Mouse (Mus musculus) stomach, embryonic 14.5 days (tissue): ENCODE results near the gene Gm20388. TPM values are rescaled to one million over a fixed set of nuclear protein-coding genes. Genes with fewer than 3 reads are reported as not detected.

Experiments
- ATAC-seq: fragments of 200-750 bp; cut with Nextera tagmentation; 2 replicates; pipeline ENCODE4 v1.8.0; 2017; ENCODE audit warnings: low read depth, moderate TSS enrichment; ENCODE audit not compliant: insufficient number of reproducible peaks, insufficient read depth, low FRiP score
- H3K27ac ChIP-seq: fragments of 300-500 bp; sonication (generic); 2 replicates; pipeline ENCODE4 v1.5.1; 2014; ENCODE audit warnings: mild to moderate bottlenecking, low read length, moderate library complexity, mixed read lengths
- H3K27me3 ChIP-seq: fragments of 300-500 bp; sonication (generic); 2 replicates; pipeline ENCODE4 v1.6.1; 2014; ENCODE audit warnings: low read length, control low read depth, mixed read lengths; ENCODE audit not compliant: control insufficient read depth, insufficient read depth
- H3K36me3 ChIP-seq: fragments of 300-500 bp; sonication (generic); 2 replicates; pipeline ENCODE4 v1.6.1; 2014; ENCODE audit warnings: mild to moderate bottlenecking, control low read depth, low read length, moderate library complexity, mixed read lengths; ENCODE audit not compliant: control insufficient read depth, insufficient read depth
- H3K4me1 ChIP-seq: fragments of 300-500 bp; sonication (generic); 2 replicates; pipeline ENCODE4 v1.6.1; 2014; ENCODE audit warnings: low read length, control low read depth, mixed read lengths; ENCODE audit not compliant: control insufficient read depth, insufficient read depth
- H3K4me2 ChIP-seq: fragments of 300-500 bp; sonication (generic); replicated peaks from 2 replicates; pipeline ENCODE4 v1.6.1; 2014; ENCODE audit warnings: low read depth, low read length, control low read depth
- H3K4me3 ChIP-seq: fragments of 300-500 bp; sonication (generic); 2 replicates; pipeline ENCODE4 v1.5.1; 2014; ENCODE audit warnings: low read depth, low read length, control low read depth
- H3K9ac ChIP-seq: fragments of 300-500 bp; sonication (generic); replicated peaks from 2 replicates; pipeline ENCODE4 v1.6.1; 2014; ENCODE audit warnings: low read depth, mild to moderate bottlenecking, control low read depth, low read length, moderate library complexity, mixed read lengths
- H3K9me3 ChIP-seq: fragments of 300-500 bp; sonication (generic); 2 replicates; pipeline ENCODE4 v1.6.1; 2016; ENCODE audit warnings: low read depth, low read length, control low read depth; ENCODE audit not compliant: control insufficient read depth
- WGBS: fragments of 180-500 bp; shearing (Covaris S2); extraction: QIAGEN DNeasy Blood & Tissue Kit; methylation state at CpG from one replicate; pipeline ENCODE4 v1.1.7; 2014; 5-methylcytosine and 5-hydroxymethylcytosine counted together
- polyA plus RNA-seq: library from polyadenylated mRNA; unstranded; fragments of >200 nt; fragmentation: Nextera tagmentation; extraction: Ambion mirVana; gene quantifications from 2 replicates; pipeline ENCODE4 v1.2.1, GENCODE M21; 2014

Gm20388 gene
- polyA plus RNA-seq, 1 experiment from 2014 or later = 11.4 TPM

DNA sequence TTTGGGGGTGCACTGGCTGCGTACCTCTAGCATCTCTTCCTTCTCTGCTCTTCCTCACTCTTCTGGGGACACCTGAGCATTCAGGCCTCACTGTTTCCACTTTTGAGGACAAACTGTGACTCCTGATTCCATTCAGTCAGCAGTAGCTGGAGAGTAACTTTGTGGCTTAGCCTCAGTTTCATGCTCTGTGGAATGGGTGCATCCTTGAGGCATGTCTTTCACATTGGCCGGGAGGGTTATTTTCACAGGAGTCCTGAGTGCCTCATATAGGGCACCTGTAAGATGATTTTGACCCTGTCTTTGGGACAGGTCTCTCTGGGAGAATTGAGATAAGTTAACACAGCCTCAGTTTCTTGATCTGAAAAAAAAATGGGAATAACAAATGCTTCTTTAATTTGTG is 1212.5 kb downstream of the Gm20388 start:
- WGBS = 88% methylated on average over 2 of the region's 2 CpGs
- H3K9ac ChIP-seq = no peak overlapping the region
- peaks cover 50% of the 10 kb centered on the region for H3K27me3 ChIP-seq
- H3K9me3 ChIP-seq = no peaks in the 10 kb centered on the region
- no peak overlapping the region for H3K4me2 ChIP-seq
- no peak overlapping the region for H3K27ac ChIP-seq
- no peaks in the 10 kb centered on the region for H3K36me3 ChIP-seq
- no peak overlapping the region for H3K4me3 ChIP-seq
- H3K4me1 ChIP-seq = peaks cover 14% of the 10 kb centered on the region; the same call in 1 of the 2 replicates
- ATAC-seq = no peak

DNA sequence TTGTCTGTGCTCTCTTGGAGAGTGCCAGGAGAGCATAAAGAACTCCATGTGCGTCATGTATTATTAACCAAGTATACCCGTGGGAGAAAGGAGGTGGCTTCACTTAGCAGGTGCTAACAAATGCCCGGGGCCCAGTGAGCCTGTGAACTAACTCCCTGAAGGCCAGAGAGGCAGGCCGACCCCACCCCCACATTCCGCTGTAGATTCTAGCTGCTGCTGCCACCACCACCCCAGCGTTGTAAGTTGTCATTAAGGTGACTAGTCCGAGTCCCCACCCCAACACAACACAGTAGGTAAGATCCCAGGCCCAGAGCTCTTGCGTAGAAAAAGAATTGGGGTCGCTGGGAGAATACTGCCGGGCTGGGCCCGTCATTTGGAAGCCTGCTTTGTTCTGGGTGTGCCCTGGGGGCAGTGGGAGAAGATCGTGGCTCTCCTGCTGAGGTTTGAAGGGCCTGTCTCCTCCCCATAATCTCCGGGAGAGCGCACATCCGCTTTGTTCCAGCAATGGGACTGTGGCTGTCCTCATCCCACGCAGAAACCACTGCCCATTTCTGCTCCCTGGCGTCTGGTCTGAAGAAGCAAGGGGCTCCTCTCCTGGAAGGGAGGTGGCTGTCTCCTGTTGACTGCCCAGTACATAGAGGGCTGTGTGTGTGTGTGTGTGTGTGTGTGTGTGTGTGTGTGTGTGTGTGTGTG is 1214.1 kb downstream of the Gm20388 start:
- no peak overlapping the region for H3K27ac ChIP-seq
- no peaks in the 10 kb centered on the region for H3K36me3 ChIP-seq
- H3K27me3 ChIP-seq = peaks cover 44% of the 10 kb centered on the region
- H3K9me3 ChIP-seq = no peaks in the 10 kb centered on the region
- peak overlapping the region; percentile 60 for H3K4me2 ChIP-seq
- 12% methylated on average over 17 of the region's 17 CpGs for WGBS
- peaks cover 14% of the 10 kb centered on the region; the same call in 1 of the 2 replicates for H3K4me1 ChIP-seq
- no peak; the same call in 1 of the 2 replicates for ATAC-seq
- H3K4me3 ChIP-seq = no peak overlapping the region
- no peak overlapping the region for H3K9ac ChIP-seq

DNA sequence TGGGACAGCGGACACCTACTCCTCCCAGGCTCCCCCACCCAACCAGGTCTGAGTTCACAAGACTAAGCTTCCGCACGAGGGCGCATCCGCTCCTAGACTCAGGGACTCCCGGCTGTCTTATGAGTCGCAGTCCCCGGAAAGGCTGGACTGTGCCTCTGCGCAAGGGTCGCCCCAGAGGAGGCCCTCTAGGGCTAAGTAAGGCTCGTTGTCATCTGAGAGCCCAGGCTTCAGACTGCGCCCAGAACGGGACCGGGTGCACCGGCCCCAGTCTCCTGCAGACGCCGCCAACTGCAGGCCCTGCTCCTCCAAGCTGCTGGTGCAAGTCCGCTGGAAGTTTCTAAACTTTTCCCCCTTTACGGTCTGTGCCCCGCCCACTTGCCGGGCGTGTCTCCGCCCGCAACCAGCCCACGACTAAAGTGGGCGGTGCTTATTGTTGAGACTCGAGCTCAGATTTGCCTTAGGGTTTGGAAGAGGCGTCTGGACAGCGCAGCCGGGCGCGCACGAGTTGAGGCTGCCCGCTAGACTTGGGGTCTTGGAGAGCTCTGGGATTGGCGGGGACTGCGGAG is 1214.8 kb downstream of the Gm20388 start:
- peak overlapping the region; percentile 60 for H3K4me2 ChIP-seq
- H3K27ac ChIP-seq = peak overlapping the region; percentile 66; the same call in 1 of the 2 replicates
- no peaks in the 10 kb centered on the region for H3K36me3 ChIP-seq
- H3K4me1 ChIP-seq = peaks cover 14% of the 10 kb centered on the region; the same call in 1 of the 2 replicates
- no peaks in the 10 kb centered on the region for H3K9me3 ChIP-seq
- no peak overlapping the region for H3K9ac ChIP-seq
- peaks cover 37% of the 10 kb centered on the region for H3K27me3 ChIP-seq
- WGBS = under 1% methylated on average over 35 of the region's 36 CpGs
- H3K4me3 ChIP-seq = peak overlapping the region; percentile 24
- ATAC-seq = peak; percentile 75

DNA sequence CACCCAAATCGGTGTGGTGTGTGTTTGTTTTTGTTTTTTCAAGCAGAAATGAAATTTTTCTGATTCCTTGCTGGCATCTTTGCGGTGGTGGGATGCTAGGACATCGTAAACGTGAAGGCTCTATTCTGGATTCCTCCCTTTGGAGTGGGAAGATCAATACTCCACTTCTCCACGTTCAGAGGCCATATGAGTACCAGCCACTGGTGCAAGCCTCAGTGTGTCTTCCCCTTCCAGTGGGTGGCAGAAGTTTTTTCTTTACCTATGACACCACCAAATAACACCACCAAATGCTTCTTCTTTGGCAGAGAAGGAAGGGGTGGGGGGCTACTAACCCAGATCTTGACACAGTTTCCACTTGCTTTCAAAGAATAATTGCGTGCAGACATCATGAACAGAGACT is 1215.5 kb downstream of the Gm20388 start:
- H3K9ac ChIP-seq = no peak overlapping the region
- no peak overlapping the region for H3K27ac ChIP-seq
- H3K4me2 ChIP-seq = peak overlapping the region; percentile 60
- no peak for ATAC-seq
- H3K9me3 ChIP-seq = no peaks in the 10 kb centered on the region
- peak overlapping the region; percentile 24 for H3K4me3 ChIP-seq
- peaks cover 35% of the 10 kb centered on the region for H3K27me3 ChIP-seq
- no peaks in the 10 kb centered on the region for H3K36me3 ChIP-seq
- 10% methylated on average over 6 of the region's 6 CpGs for WGBS
- peaks cover 14% of the 10 kb centered on the region; the same call in 1 of the 2 replicates for H3K4me1 ChIP-seq

DNA sequence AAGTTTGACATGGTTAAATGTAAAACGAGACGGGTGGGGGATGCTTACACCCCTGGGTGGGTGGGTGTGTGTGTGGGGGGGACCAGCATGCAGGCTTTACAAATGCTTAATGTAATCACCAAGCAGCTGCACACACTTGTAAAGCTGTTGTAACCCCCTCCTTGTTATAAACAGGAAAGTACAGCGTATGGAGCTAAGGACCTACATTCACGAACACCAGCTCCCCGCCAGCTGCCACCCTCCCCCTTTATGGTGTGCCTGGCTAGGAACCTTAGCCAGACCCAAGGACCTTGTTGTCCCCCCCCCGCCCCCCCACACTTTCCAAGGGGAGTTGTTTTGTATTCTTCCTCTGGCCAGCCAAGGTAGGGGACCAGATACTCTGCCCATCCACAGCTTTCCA is 1216.1 kb downstream of the Gm20388 start:
- ATAC-seq = no peak

DNA sequence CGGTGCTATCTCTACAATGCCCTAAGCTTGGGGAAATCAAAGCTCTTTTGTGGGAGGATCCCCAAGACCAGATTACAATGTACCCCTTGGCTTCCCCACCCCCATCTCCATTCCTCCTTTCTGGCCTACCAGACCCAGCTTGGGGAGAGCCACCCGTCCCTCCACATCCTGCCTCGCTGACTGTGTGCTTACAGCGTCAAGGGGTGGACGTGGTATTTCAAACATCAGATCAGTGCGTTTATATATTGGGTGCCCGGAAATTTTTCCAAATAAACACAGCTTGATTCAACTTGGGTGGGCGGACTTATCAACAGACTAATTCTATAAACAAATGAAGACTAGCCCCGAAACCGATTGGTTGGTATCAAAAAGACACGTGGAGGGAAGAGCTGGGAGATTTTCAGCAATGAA is 1216.7 kb downstream of the Gm20388 start:
- ATAC-seq = no peak
- Histone ChIP-seq H3K4me2 (0 out of 2 replicates have a peak overlapping the region, but pooled peaks have one; percentile 10), H3K4me1 (peaks cover 14% of the 10 kb centered on the region; the same call in 1 of the 2 replicates), H3K36me3 (no peaks in the 10 kb centered on the region), H3K9ac (no peak overlapping the region), H3K27me3 (peaks cover 28% of the 10 kb centered on the region), H3K9me3 (no peaks in the 10 kb centered on the region), H3K4me3 (0 out of 2 replicates have a peak overlapping the region, but pooled peaks have one; percentile 40), H3K27ac (peak overlapping the region; percentile 66; the same call in 1 of the 2 replicates)
- 9% methylated on average over 11 of the region's 11 CpGs for WGBS

More for the DNA sequence above, 1216.1 kb downstream of the Gm20388 start:
- 0 out of 2 replicates have a peak overlapping the region, but pooled peaks have one; percentile 10 for H3K4me2 ChIP-seq
- H3K36me3 ChIP-seq = no peaks in the 10 kb centered on the region
- 9% methylated on average over 6 of the region's 6 CpGs for WGBS
- peak overlapping the region; percentile 66; the same call in 1 of the 2 replicates for H3K27ac ChIP-seq
- no peaks in the 10 kb centered on the region for H3K9me3 ChIP-seq
- H3K4me1 ChIP-seq = peaks cover 14% of the 10 kb centered on the region; the same call in 1 of the 2 replicates
- no peak overlapping the region for H3K9ac ChIP-seq
- no peak overlapping the region for H3K4me3 ChIP-seq
- peaks cover 33% of the 10 kb centered on the region for H3K27me3 ChIP-seq

DNA sequence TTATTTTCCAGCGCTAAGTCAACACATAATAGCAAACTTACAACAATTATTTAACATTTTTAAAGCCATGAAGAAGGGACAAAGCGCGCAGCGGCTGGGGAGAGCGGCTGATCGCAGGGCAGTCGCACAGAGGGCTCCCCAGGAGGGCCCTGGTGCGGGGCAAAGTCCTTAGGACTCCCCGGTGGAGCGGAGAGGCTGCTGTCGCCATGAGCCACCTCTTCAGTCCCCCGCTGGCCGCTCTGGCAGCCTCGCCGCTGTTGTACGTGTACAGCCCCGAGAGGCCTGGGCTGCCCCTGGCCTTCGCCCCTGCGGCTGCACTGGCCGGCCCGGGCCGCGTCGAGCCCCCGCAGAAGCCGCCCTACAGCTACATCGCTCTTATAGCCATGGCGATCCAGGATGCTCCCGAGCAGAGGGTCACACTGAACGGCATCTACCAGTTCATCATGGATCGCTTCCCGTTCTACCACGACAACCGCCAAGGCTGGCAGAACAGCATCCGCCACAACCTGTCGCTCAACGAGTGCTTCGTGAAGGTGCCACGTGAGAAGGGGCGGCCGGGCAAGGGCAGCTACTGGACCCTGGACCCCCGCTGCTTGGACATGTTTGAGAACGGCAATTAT is 1217.2 kb downstream of the Gm20388 start, which contains the start of gene Foxl1:
Foxl1 (plus strand) TSS at position 185 of the 620 bp plus-strand sequence.
- H3K9me3 ChIP-seq = no peaks in the 10 kb centered on the region
- peak within 1 kb of the TSS; percentile 82 for H3K27ac ChIP-seq
- no peak for ATAC-seq
- WGBS = 2% methylated on average over 43 of the region's 43 CpGs
- peaks cover 14% of the 10 kb centered on the region; the same call in 1 of the 2 replicates for H3K4me1 ChIP-seq
- H3K36me3 ChIP-seq = no peaks in the 10 kb centered on the region
- H3K27me3 ChIP-seq = peaks cover 22% of the 10 kb centered on the region
- H3K9ac ChIP-seq = peak within 1 kb of the TSS; percentile 36
- H3K4me2 ChIP-seq = peak within 1 kb of the TSS; percentile 56
- H3K4me3 ChIP-seq = peak within 1 kb of the TSS; percentile 40

DNA sequence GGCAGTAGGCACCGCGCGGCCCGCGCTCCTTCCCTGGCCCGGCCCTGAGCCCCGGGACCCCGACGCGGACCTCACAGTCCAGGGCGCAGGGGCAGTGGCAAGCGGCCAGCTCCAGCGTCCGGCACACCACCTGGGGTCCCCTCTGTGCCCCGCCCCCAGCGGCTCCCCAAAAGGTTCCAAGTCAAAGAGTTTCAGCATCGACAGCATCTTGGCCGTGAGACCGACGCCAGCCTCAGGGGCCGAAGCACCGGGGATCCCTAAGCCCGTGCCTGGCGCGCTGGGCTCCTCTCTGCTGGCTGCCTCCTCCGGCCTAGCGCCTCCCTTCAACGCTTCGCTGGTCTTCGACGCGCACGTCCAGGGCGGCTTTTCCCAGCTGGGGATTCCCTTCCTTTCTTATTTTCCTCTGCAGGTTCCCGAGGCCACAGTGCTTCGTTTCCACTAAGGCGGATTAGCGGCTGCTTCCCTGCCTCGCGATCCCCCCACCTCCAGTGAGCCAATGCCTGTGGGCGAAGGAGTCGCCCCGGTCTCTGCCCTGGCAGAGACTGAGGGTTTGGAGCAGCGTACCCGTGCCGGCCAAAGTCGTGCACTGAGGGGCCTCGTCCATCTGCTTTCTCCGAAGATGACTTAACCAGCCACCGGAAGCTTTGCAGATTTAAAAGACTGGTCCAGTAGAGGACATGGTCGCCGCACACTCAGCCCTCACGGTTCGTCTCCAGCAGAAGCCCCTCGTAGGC is 1218.1 kb downstream of the Gm20388 start:
- H3K4me2 ChIP-seq = peak overlapping the region; percentile 56
- ATAC-seq = no peak
- no peaks in the 10 kb centered on the region for H3K9me3 ChIP-seq
- 3% methylated on average over 54 of the region's 55 CpGs for WGBS
- H3K36me3 ChIP-seq = no peaks in the 10 kb centered on the region
- H3K27me3 ChIP-seq = peaks cover 20% of the 10 kb centered on the region; the same call in 1 of the 2 replicates
- peak overlapping the region; percentile 36 for H3K9ac ChIP-seq
- peaks cover 14% of the 10 kb centered on the region; the same call in 1 of the 2 replicates for H3K4me1 ChIP-seq
- peak overlapping the region; percentile 82 for H3K27ac ChIP-seq
- H3K4me3 ChIP-seq = peak overlapping the region; percentile 40
